Mouse (Mus musculus) left cerebral cortex, postnatal 36 days (tissue): ENCODE results near the gene Ccnd2. TPM values are rescaled to one million over a fixed set of nuclear protein-coding genes. Genes with fewer than 3 reads are reported as not detected.
A peak's percentile ranks its signal among the peaks of the same experiment; 100 is the strongest.

Experiments
- DNase-seq, 2 experiments: peaks; one replicate each; pipeline ENCODE4 v3.0.0; 2021 to 2022; ENCODE audit warnings: low spot score in 2 of 2, mixed read lengths in 1 of 2
- intact Hi-C: fragments of 180-260 bp; cut with DNase I; formaldehyde crosslinking; loops from one replicate; pipeline ENCODE4 v1.15.1; 2025
- total RNA-seq, 2 experiments: library from RNA; stranded (reverse); gene quantifications; 2 replicates each; pipeline ENCODE4 v1.2.3; 2021

Ccnd2 gene
- total RNA-seq, 2 experiments from 2014 or later, result 86.5 to 89.5 TPM

DNA sequence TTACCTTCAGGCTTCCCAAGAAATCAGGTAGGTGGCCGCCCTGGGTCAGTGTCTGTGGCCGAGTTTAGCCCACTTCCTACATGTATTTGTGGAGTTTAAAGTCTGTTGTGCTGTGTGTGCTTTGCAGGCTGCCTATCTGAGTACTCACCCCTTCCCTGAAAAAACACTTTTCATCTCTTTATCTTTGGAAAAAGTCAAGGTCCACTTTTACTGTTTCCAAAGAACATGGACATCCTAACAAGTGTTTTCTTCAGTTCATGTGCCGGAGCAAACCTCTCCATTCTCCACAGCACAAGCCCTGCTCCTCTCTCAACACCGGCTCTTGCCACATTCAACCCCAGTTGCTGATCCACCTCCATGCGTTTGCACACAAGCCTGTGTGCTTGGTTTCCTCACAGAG is 29.0 kb downstream of the Ccnd2 start:
- intact Hi-C loops, result no loop called here
- DNase-seq, result no peak

DNA sequence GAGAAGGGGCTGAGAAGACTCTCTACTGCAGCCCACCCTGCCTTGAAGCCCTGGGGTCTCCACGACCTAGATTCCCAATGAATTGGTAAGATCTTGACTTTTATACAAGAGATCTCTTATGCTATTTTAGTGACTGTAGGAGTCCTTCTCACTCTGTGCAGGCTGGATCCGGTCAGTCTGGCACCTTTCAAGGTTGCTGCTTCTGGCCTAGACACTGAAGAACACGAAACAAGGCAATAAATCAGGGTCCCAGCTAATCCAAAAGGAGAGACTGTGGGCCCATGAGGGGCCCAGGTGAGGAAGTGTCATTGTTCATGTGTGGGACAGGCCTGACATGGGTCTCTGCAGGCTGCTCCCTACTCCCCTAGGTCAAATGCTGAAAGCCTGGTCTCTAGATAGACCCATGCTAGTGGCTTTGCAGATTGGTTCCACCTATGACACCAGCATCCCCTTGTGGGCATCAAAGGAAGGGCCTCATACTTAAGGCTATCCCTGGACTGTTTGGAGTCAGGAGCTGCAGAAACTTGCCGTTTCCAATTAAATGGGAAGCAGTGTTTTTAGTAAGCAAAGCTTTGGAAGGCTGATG is 29.7 kb downstream of the Ccnd2 start:
- intact Hi-C loops, result no loop called here

DNA sequence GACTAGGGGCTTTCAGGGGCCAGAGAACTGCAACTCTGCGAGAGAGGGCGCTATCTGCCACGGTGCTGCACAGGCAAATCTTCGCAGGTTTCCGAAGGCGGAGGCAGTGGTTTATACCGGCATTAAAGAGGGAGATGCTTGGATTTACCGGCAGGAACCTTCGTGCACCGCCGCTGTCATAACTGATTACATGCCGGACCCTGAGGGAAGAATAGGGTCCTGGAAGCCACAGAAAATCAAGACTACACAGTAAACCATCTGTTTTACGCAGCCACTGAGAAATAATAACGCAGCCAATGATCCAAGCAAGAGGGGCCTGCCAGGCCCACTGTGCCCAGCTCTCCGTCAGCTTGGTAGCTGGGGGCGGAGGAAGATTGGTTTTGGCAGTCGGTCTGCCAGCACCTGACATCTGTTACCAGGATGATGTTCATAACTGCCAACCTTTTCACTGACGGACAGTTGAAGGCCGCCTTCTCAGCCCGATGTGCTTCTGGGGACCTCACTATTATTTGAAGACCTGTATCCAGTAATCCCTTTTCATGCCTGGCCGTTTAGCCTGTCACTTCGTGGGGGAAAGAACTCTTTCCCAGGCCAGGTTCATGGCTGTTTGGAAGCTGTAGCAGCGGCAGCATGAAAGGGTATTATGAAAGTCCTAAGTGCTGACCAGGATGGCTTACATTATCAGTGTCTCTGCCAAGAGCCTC is 37.1 kb downstream of the Ccnd2 start:
- intact Hi-C loops, result no loop called here
- no peak for DNase-seq

More for the DNA sequence above, 29.7 kb downstream of the Ccnd2 start:
- DNase-seq, result no peak

DNA sequence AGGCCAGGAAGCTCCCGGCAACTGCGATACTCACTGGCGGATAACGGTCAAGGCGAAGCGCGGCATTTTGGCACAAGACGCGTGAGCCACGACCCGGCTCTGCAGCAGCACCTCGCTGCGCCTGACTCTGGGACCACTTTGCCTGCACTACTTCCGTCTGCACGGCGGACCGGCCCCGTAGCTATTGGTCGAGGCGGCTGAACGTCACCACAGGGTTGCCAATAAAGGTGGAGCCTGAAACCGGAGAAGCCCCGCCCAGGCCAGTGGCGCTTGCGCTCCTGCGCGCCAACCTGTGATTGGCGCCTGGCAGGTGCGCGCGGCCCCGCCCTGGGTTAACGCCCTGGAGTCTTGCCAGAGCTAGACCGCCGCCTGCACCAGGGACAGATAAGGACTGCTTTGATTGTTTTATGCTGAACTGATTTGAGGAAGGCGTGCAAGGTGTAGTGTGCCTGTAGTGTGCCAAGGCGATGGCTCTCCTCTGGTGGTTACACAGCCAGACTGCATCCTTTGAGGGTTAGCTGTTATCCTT is 42.5 kb downstream of the Ccnd2 start, which contains the start of gene Tigar:
Tigar (minus strand) TSS at position 156 of the 529 bp plus-strand sequence.
- peak; percentile 94 for DNase-seq
- intact Hi-C loops, result no loop called here

- intact Hi-C loops, result no loop called here
- DNase-seq, result no peak
Observed at GRCm38 (mm10) chr6:127108368-127109060, 43.5 kb downstream of the Ccnd2 start.

DNA sequence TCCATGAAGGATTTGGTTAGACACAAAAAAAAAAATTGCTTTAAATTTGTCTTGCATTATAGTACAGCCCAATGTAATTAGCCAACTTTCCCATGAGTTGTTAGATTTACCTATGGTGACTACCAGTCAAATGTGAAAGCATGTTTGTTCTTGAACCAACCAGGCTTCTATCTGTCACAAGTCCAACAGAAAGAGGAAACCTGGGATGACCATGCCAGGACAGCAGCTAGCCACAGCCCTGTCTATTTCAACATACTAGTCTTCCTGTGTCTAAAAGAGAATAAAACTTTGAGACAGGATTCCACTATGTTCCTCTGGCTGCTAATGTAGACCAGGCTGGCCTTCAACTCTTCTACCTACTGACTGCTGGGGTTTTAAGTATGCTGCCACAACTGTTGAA is 44.6 kb downstream of the Ccnd2 start:
- no peak for DNase-seq
- intact Hi-C loops, result no loop called here

DNA sequence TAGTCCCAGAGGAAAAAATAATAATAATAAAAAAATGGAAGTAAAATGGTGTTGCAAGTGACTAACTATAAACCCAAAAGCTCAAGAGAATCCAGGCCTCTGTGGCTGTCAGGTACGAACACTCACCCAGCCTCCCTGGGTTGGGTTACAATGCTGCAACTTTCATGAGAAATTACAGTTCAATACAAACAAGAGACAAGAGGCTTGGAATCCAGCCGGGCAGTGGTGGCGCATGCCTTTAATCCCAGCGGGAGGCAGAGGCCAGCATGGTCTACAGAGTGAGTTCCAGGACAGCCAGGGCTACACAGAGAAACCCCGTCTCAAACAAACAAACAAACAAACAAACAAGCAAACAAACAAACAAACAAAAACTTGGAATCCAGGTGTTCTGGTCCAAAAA is 45.3 kb downstream of the Ccnd2 start:
- DNase-seq, result no peak
- intact Hi-C loops, result no loop called here

- intact Hi-C loops, result no loop called here
- no peak for DNase-seq
Observed at GRCm38 (mm10) chr6:127106189-127106588, 45.8 kb downstream of the Ccnd2 start.

GRCm38 (mm10) chr6:127105107-127105506 is 46.9 kb downstream of the Ccnd2 start:
- DNase-seq, result no peak
- intact Hi-C loops, result no loop called here

GRCm38 (mm10) chr6:127104396-127105029 is 47.5 kb downstream of the Ccnd2 start:
- intact Hi-C loops, result no loop called here

GRCm38 (mm10) chr6:127103506-127104275 is 48.3 kb downstream of the Ccnd2 start:
- intact Hi-C loops, result no loop called here
- DNase-seq, result no peak

More at GRCm38 (mm10) chr6:127104396-127105029, 47.5 kb downstream of the Ccnd2 start:
- DNase-seq, result no peak

DNA sequence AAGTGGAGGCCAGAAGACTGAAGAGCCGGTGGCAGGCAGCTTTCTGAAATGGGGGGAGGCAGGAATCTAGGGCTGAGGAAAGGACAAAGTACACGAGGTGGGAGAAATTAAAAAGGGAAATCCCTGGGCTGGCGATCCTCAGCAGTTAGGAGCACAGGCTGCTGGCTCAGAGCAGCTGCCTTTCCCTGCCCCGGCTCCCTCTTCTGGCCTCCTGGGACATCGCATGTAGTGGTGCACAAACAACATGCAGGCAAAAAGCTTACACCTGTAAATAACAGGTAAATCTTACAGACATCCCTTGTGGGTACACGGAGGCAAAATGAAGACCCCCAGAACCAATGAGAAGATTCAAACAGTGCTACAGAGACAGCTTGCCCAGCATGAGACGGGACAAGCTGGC is 57.4 kb downstream of the Ccnd2 start:
- DNase-seq, result no peak
- intact Hi-C loops, result no loop called here

DNA sequence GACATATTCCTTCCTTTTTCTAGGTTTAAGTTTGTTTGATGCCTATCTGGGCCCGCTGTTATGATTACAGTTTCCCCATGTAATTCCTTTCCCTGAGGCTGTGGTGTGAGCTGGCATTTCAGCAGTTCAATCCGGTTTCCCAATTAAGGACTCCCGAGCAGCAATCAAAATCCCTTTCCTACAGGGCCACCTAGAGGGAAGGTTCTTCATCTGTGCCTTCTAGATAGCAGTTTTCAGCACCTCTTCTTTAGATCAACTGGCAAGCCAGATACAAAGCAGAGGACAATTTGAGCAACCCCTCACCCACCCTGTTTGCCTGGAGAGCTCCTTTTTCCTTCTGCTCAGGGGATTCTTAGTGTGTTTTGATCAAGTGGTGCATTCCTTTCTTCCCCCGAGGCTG is 65.3 kb downstream of the Ccnd2 start:
- intact Hi-C loops, result no loop called here
- peak; percentile 29 to 32 for DNase-seq

- intact Hi-C loops, result no loop called here
- no peak for DNase-seq
Observed at GRCm38 (mm10) chr6:127081820-127082219, 70.2 kb downstream of the Ccnd2 start.

- intact Hi-C loops, result no loop called here
- peak; percentile 82 to 83 for DNase-seq
Observed at GRCm38 (mm10) chr6:127079867-127080731, 71.9 kb downstream of the Ccnd2 start.
